Mouse (Mus musculus): ENCODE results near the gene Izumo2.
A peak's percentile ranks its signal among the peaks of the same experiment; 100 is the strongest.
"Not testable (repeated sequence)": the region's sequence is repeated elsewhere in the genome, so short reads cannot be mapped to it uniquely, and the experiment has no call there.

Gene Izumo2

DNA sequence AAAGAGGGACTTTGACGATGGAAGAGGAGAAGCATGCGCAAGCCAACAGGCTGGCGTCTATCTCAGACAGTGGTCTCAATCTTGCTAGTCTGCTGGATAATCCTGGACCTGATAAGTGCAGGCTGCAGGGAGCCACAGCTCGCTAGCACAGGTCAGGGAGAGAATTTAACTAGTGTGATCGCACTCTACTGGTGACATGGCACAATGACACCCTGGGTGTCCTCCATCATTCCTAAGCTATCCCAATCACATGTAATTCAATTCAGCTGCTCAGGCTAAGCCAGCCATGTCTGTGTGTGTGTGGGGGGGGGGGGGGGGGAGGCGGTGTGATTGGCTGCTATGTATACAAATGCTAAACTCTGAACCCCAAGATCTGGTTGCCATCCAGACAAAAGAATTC lies 6.6 kb upstream of the Izumo2 start:
- peak; percentile 20 to 40 for DNase-seq

DNA sequence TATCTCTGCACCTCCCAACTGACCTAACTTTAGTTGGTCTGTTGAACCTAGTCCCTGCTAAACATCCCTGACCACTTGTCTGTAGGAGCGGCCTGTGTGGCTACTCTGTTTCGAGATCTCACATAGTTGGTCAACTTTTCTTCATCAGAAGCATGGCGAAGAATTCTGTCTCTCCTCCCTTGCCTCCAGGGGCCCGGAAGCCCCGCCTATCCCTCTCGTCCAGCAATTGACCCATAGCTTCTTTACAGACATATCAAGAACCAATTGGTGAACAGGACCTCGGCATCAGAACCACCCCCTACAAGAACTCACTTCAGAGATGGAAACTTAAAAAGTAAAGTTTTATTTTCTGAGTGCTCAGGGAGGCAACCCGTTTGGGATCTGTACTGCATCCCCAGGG lies 5.6 kb upstream of the Izumo2 start:
- DNase-seq: no peak

DNA sequence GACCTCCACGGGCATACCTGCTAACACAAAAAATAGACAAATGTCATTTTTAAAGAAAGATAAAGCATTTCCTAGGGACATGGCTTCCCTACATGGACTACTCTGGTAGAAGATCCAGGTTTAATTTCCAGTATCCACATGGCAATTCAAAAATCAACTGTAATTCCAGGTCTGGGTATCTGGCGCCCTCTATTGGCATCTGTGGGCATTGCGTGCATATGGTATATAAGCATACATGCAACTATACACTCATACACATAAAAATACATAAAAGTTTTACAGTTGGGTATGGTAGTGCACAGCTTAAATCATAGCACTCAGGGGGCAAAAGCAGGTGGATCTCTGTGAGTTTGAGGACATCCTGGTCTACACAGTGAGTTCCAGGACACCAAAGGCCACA lies 4.2 kb upstream of the Izumo2 start:
- peak in 1 of 2 experiments; percentile 69 for DNase-seq

DNA sequence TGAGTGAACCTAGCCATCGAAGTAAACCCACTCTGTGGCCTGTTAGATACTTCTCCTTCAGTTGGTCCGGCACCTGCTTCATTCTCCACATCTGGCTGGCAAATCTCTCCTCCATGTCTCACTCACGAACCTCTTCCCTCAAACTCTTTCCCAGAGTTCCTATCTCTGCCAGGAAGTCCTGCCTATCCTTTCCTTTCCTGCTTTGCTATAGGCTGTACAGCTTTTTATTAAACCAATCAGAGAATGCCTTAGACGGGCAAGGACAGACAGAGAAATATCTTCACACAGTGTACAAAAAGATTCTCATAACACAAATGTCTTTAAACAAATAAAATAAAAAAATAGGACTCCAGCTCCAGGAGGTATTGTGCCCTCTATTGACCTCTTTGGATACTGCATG lies 3.5 kb upstream of the Izumo2 start:
- DNase-seq: no peak

DNA sequence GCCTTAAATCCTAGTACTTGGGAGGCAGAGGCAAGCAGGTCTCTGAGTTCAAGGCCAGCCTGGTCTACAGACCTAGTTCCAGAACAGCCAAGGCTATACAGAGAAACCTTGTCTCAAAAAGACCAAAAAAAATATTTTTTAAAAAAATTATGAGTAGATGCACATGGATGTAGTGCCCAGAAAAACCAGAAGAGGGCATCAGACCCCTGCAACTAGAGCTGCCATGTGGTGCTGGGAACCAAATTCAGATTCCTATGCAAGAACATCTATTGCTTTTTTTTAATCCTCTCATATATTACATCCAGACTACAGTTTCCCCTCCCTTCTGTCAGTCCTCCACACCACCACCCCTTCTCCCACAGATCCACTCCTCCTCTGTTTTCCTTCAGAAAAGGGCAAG lies 2.2 kb upstream of the Izumo2 start:
- DNase-seq: no peak

DNA sequence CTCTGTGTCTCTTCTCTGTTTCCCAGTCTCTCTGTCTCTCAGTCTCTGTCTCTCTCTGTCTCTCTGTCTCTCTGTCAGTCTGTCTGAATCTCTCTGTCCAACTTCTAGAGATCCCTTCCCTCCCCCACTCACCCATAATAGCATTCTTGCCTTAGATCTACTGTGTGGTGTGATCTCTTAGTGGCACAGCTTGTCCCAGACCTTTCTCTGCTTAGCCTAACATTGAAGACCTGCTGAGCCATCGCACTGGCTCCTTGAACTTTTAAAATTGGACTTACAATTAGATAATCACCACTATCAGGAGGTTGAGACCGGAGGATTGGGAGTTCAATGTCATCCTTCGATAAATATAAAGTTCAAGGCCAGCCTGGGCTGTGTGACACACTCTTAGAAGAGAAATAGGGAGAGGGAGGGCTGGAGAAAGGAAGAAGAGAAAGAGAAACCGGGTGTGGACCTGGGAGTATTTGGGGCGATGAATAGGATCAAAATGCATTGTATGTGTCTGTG lies 1.3 kb upstream of the Izumo2 start:
- DNase-seq: no peak

DNA sequence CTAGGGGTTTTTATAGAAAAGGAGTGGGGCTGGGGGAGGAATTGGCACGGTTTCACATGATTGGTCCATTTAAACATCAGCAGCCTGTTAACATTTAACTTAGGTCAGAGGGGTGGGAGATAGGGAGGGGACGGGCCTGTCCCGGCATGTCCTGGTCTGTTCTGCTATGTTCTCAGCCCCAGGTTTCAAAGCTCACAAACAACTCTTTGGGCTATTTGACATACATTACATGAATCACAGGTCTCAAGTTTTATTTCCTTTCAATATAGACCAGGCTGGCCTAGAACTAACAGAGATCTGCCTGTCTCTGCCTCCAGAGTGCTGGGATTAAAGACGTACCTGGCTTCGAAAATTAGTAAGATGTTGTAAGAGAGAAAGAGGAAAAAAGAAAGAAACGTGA lies 449 bp upstream of the Izumo2 start:
- not testable (repeated sequence) for DNase-seq

DNA sequence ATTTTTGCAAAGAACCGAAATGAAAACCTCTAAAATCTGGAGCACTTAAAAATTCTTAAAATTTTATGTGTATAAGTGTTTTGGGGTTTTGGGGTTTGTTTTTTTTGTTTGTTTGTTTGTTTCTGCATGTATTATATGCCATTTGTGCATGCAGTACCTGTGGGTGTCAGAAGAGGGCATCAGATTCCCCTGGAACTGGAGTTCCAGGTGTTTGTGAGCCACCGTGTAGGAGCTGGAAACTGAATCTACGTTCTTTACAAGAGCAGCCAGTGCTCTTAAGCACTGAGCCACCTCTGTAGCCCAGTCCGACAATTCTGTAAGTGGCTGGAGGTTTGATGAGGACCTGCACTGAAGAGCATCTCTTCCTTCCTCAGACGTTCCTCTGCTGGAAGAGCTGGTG lies 1.3 kb downstream of the Izumo2 start:
- DNase-seq: no peak

DNA sequence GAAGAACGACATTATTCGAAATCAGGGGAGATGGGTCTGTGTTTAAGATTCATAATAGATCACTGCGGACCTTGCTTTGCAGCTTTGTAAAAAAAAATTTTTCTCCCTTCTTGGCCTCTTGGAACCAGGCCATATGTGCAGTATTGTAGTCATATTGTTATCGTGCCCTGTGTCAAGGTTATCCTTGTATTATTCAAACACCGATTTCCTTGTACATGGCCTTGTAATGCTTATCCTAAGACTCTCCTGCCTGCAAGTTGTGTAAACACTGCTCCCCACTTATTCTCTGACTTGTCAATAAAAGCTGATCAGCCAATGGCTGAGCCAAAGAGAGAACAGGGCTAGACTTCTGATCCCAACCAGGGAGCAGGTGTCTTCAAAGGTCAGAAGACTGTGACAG lies 13.5 kb downstream of the Izumo2 start:
- no peak for DNase-seq

DNA sequence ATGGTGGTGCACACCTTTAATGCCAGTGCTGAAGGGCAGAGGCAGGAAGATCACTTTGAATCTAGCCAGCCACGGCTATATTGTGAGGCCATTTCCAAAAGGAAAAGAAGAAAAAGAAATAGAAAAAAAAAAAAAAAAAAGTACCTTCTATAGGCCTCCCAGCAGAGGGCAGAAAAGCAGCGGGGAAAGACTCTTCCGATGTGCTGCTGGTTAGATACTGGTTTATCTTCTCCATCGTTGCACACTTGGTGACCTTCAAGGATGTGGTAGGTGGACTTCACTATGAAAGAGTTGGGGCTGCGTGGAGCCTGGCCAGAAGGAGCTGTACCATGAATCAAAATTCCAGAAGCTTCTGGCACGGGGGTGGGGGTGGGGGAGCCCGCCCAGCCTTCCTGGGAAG lies 15.8 kb downstream of the Izumo2 start:
- DNase-seq: no peak

DNA sequence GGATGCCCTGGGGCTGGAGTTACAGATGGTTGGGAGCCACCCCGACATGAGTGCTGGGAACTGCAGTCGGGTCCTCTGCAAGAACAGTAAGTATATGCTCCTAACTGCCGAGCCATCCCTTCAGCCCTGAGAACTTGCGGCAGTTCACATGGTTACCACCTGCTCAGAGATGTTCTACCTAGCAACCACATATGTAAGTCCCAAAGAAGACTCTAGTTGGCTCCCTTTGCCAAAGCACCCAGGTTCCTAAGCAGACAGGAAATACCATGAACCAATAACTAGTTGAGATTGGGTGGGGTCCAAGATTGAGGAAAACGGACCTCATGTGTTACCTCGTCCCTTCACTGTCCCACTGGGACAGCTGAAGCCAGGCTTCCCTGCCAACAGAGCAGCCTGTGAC lies 17.8 kb downstream of the Izumo2 start:
- DNase-seq: no peak

DNA sequence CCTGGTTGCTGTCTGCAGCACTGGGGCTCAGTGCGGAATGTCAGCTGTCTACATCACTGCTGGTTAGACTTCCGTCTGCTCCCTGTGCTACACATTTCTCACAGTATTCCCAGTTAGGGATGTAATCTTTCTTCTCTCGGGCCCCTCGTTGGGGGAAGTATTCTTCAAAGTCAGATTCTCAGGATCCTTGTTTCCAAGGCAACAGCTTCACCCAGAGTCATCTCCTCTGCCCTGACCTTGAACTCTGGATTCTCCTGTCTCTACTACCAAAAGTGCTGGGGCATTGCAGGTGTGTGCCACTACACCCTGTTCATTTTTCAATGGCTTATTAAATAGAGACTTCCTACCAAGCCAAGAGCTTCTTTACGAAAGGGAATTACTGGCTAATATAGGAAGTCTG lies 18.6 kb downstream of the Izumo2 start:
- DNase-seq: no peak

DNA sequence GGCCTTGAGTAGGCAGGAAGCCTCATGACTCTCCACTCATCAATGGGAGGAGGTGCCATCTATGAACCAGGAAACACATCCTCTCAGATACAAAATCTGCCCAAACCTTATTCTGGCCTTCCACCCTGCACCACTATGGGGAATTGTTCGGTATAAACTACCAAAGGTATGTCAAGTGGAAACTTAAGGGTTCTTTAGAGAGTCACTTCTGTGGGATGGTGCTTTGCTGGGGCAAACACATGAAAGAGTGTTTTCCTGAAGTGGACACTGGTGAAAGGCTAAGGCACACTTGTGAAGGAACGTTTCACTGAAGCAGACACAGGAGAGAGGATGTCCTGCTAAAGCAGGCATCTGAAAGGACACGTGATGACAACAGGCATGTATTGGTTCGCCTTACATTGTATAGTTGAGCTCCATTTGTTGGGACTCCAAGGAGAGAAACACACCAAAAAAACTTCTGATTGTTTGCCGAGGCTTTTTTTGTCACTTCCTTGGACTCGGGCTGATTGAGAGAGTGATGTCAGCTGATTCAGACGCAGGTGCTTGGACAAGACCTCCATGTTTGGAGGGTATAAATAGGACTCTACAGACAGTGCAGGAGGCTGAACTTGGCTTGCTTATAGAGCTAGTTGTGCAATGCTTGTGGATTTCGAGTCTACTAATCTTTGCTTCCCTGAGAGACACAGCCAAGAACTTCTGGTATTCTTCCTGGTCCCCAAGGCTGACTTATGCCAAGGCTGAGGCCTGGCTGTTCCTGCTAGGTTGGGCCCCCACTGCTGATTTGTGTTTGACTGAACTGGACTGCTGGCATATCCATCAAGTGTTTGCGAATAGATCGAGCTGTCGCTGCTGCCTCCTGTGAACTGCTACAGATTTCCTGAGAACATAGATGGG lies 19.8 kb downstream of the Izumo2 start:
- DNase-seq: no peak

DNA sequence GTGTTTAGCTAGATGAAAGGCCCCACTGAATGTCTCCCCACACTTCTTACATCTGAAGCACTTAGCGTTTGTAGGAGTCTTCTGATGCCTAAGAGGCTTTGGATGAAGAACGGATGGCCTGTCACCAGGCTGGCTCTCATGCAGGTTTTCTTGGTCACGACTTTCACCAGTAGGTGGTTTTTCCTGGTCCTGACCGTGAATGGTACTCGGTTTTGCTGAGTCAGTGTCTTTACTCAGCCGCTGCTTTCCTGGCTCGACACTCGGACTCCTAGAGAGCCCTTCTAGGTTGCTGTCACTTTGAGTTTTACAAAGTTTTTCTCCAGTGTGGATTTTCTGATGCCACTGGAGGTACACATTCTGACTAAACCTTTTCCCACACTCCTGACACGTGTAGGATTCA lies 25.2 kb downstream of the Izumo2 start:
- DNase-seq: no peak

DNA sequence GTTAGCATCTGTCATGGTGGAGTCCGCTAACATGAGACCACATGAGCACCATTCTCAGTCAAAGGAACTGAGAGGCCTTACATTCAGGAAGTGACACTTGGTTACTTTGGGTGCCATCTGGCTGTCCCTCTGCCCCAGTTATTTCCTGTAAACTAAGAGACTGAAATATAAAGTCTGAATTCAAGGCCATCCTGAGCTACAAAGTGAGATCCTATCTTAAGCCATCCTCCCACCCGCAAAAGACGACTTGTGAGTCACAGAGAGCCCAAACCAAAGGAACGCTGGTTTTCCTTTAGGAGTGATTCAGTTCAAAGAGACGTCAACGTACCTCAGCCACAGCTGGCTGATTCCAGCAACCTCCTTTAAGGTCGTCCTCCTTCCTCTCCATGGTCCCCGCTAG lies 32.8 kb downstream of the Izumo2 start:
- no peak for DNase-seq

DNA sequence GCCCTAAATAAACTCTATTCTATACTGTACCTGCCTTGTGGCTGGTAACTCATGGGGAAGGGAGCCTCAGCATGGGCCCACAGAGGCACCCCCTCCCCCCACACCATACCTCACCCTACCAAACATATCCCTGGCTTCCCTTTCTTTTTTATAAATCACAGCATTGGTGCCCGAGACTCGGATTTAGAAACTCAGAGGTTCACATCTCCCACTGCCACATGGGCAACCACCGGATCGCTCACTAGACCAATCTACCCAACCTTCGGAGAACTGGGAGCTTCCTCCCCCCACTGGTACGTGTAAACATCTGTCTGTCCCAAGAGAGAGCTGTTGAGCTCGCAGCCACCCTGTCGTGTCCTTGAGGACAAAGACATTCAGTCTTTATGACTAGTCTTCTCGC lies 35.7 kb downstream of the Izumo2 start:
- no peak for DNase-seq

DNA sequence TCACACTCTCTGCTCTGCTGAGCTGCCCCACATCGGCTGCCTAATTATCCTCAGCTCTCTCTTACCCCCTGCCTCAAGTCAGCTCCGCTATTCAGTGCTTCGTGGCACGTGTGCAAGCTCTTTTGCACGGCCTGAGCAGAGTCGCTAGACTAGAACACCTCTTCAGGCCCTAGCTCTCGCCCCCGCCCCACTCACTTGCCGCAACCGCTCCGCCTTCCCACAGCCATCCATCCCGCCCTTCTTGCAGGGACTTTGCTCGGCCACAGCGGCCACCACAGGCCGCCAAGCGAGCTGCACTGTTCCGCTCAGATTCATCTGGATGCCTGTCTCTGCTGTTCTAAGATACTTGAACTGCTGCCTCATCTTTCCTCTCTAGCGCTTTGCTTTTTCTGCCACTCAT lies 36.5 kb downstream of the Izumo2 start:
- DNase-seq: peak; percentile 70 to 75

DNA sequence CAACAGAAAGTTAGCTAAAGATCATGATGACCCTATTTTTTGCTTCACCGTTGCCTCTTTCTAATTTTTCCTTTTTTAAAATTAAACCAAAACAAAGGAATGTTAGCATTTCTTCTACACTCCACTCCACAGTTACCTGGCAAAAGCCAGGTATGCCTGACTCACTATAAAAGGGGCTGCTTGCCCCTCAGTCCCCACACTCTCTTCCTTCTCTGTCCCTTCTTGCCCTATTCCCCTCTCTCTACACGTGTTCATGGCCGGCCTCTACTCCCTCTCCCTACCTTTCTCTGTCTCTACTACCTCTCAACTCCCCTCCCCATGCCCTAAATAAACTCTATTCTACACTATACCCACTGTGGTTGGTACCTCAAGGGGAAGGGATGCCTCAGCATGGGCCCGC lies 38.6 kb downstream of the Izumo2 start:
- DNase-seq: no peak

DNA sequence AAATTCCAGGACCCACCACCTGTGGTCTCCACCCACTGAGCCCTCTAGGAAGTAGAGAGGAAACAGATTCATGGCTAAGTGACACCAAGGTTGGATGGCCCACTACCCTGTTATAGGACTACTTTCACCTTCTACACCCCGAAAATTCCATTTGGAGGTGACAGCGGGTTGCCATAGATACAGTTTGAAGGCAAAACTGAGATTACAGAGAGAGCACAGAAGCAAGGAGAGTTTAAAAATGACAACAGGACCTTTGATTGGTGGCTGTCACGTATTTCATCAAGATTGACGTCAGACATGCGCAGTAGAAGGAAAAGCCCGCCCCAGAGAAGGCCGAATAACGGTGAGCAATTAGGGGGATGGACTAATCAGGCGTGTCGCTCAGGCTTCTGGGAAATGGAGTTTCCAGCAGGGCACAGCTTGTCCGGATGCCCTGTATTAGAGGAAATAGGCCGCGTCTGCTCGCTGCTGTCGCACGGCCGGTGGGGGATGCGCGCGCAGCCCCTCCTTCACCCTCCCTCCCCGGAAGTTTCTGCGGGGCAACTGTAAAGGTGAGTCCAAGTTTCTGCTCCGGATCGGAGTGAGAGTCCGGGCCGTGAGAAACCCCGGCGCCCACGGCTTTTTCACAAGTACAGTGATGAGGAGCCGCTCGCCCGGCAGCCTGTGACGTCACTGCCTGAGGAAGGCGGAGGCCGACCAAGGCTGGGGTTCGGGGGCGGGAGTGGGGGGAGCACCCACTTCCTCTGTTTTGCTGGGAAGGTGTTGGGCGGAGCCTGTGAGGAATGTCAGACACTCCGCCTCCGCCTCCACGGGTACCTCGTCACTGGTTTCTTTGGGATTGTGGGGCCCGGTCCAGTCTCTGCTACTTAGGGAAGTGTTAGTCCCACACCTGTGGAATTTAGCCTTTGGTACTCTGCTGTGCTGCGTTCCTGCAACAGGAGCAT lies 39.8 kb downstream of the Izumo2 start, which contains the start of gene Vrk3:
Gene Vrk3 (plus strand): TSS at position 313 of the 944 bp plus-strand sequence.
- peak; percentile 97 to 98 for DNase-seq

DNA sequence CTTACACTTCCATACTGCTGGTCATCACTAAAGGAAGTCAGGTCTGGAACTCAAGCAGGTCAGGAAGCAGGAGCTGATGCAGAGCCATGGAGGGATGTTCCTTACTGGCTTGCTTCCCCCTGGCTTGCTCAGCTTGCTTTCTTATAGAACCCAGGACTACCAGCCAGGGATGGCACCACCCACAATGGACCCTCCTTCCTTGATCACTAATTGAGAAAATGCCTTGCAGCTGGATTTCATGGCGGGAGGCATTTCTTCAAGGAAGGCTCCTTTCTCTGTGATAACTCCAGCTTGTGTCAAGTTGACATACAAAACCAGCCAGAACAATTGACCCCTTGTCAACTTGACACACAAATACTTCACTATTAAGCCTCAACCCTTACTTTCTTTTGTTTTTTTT lies 42.4 kb downstream of the Izumo2 start, which contains the start of gene Zfp473:
Gene Zfp473 (minus strand): TSS at position 101 of the 400 bp plus-strand sequence.
- not testable (repeated sequence) for DNase-seq

DNA sequence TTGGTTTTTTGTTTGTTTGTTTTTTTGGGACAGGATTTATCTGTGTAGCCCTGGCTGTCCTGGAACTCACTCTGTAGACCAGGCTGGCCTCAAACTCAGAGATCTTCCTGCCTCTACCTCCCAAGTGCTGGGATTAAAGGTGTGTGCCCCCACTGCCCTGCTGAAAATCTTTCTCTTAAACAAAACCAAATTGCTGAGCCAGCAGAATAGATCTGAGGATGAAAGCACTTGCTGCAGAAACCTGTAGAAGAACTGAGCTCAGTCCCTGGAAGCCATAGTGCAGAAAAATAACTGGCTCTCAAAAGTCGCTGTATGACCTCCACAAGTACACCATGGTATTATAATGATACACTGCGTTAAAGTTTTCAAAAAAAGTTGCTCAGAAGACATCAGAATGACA lies 48.6 kb downstream of the Izumo2 start:
- no peak for DNase-seq

DNA sequence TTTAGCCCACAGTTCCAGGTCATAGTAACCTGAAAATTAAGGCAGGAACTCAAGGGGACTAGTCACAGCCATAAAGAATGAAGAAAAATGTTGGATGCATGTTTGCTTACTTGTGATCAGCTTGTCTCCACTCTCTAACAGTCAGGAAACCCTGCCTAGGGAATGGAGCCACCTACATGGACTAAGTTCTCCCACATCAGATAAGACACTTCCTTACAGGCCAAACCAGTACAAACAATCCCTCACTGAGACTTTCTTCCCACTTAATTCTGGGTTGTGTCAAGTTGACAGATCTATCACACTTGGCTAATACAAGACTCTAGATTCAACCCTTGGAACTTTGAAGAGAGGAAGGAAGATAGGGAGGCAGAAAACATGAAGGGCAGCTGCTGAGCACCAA lies 51.8 kb downstream of the Izumo2 start:
- DNase-seq: no peak

DNA sequence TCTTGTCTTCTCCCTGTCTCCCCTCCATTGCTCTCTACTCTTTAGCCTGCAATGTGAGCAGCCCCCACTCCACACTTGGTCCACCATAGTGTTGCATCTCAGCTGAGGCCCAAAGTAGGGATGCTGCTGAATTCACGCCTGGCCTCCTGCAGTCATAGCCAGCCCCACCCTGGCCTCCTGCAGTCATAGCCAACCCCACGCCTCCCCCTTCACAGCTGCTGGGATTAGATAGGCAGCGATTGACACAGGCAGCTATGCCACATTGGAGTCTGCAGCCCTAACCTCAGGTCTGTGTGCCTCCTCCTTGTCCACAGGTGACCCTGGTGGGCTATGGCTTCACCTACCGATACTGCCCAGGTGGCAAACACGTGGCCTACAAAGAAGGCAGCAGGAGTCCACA lies 59.6 kb downstream of the Izumo2 start:
- DNase-seq: no peak
